Mouse (Mus musculus) retina, embryonic 14.5 days (tissue): ENCODE data around the gene Sult5a1.
"Not testable (repeated sequence)": the region's sequence is repeated elsewhere in the genome, so short reads cannot be mapped to it uniquely, and the experiment has no call there.

Experiments
- DNase-seq: peaks from one replicate; pipeline ENCODE4 v3.0.0-alpha.2; 2015; ENCODE audit warnings: low spot score

Gene Sult5a1

GRCm38 (mm10) chr8:123135406-123135805 is 22.7 kb downstream of the Sult5a1 start:
- DNase-seq, result peak; percentile 63

GRCm38 (mm10) chr8:123134149-123134713 is 23.9 kb downstream of the Sult5a1 start:
- no peak for DNase-seq

- no peak for DNase-seq
Measured at GRCm38 (mm10) chr8:123132953-123133352, 25.2 kb downstream of the Sult5a1 start.

- DNase-seq, result no peak
Measured at GRCm38 (mm10) chr8:123131041-123131440, 27.1 kb downstream of the Sult5a1 start.

DNA sequence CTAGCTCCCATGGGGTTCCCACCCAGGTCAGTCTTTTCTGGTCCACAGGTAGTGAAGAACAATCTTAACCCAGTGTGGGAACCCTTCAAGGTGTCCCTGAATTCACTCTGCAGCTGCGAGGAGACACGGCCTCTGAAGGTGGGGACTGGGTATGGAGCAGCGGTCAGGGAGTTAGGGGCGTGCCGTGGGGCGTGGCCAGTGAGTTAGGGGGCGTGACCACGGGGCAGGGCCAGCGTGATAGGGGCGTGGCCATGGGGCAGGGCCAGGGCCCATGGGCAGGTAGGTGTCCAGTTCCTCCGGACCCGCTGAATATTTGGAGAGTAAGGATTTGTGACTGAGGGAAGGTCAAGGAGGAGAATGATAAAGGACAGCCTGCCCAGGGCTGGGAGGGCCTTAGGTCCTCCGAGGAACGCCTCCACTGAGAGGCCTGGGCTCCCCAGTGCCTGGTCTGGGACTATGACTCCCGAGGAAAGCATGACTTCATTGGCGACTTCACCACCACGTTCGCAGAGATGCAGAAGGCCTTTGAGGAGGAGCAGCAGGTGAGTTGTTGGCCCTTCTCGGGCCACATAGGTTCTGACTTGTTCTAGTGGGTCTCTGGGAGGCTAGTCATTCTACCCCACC is 31.8 kb downstream of the Sult5a1 start:
- peak; percentile 68 for DNase-seq

GRCm38 (mm10) chr8:123122670-123123069 is 35.4 kb downstream of the Sult5a1 start:
- DNase-seq, result no peak

DNA sequence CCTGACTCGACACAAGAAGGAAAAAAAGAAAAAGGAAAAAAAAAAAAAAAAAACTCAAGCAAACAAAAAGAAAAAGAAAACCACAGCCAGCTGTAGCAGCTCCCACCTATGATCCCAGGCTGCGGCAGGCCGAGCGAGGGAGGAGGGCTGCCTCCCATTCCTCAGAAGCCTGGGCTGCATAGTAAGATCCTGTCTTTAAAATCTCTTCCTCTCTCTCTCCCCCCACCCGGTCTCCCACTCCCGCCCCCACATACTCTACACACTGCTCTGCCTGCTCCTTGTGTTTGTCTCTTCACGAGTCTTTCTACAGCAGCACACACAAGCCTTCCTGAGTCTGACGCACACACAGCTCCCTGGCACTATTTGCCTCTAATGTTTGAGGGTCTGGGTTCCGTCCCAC is 36.1 kb downstream of the Sult5a1 start:
- DNase-seq, result no peak

- no peak for DNase-seq
Measured at GRCm38 (mm10) chr8:123117744-123118143, 40.4 kb downstream of the Sult5a1 start.

DNA sequence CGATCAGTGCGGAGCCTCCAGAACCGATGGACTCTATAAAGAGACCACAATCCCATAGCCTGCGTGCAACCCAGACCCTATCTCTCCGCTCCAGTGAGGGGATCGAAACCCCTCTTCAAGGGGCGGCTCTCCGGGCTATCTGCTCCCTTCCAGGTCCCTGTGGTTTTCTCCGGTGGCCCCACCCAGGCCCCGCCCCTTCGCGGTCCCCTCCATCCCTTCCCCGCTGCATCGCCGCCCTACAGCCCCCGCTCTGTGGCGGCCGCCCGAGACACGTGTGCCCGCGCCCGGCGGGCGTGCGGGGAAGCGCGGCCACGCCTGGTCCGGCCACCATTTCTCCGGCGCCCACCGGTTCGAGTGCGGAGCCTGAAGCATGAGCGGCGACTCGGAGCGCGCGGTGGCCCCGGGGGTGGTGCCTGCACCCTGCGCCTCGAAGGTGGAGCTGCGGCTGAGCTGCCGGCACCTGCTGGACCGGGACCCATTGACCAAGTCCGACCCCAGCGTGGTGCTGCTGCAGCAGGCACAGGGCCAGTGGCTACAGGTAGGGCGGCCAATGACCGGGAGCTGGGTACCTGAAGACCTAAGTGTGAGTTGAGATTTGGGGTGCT is 40.9 kb downstream of the Sult5a1 start, which contains the start of gene Cpne7:
Gene Cpne7 (plus strand): TSS at position 248 of the 605 bp plus-strand sequence.
- peak; percentile 34 for DNase-seq

- no peak for DNase-seq
Measured at GRCm38 (mm10) chr8:123114644-123115043, 43.5 kb downstream of the Sult5a1 start.

DNA sequence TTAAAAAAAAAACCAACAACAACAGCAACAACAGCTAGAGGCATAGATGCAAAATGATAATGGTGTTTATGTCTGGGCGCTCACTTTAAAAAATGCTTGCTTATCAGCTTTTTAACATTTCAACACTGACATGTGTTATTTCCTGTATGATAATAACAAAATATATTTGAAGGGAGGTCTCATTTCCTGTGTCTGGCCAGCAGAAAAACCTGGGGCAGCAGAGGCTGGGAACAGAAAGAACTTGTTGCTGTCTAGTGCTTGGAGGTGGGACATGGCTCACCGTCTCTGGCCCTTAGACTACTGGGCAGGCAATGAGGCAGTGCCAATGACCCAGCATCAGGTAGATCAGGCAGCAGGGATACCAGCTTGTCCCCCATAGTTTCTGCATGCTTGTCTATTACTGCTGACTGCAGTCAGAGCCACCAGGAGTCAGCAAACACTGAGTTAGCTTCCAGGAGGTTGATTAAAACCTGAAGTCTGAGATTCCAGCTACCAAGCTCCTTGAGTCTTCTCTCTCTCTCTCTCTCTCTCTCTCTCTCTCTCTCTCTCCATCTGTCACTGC is 44.1 kb downstream of the Sult5a1 start:
- DNase-seq, result no peak

DNA sequence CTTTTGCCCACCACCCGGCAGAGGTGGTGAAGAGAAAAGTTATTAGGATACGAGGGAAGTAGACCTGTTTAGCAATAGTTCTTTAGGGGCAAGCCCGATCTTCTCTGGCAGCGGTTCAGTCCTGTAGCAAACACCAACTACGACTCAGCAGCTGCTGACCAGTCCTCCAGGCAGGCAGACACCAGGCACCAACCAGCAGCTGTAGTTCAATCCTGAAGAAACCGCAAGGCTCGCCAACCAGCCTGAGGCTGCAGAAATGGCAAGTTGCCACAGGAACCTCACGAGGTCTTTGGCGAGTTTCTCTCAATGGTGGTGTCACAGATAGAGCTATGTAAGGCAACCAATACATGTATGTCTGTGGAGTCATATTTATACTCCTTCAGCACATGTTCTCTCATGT is 45.2 kb downstream of the Sult5a1 start:
- DNase-seq, result no peak

DNA sequence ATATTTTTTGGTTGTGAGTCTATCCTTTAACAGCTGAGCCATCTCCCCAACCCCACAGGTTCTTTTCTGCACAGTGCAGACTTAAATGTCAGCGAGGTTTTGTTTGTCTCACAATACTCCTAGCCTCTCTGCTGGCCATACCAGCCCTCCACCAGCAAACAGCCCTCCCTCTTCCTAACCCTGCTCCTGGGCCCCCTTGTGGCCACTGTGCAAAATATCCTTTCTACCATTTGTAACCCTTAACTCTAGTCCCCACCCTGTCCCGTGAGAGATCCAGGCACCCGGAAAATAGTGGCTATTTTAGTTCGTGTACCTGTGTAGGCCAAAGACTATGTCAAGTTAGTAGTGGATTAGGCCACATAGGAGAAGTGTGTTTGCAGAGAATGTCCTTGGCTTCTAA is 47.5 kb downstream of the Sult5a1 start:
- DNase-seq, result peak; percentile 81

DNA sequence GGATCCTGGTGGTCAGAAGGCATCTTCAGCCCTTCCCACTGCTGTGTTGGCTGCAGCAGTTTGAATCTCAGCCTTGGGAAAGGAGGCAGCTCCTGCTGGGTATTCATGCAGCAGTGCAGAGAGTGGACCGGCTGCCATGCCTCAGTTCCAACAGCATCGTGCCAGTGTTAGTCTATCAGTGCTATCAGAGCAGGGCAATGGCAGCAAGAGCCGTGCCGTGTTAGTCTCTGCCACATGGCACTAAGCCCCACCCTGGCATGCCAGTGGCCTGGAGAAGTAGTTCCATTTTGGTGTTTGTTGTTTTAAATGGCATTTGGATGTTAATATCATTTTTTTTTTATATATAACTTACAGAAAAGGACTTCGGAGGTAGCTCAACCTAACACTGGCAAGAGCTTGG is 49.2 kb downstream of the Sult5a1 start:
- no peak for DNase-seq

DNA sequence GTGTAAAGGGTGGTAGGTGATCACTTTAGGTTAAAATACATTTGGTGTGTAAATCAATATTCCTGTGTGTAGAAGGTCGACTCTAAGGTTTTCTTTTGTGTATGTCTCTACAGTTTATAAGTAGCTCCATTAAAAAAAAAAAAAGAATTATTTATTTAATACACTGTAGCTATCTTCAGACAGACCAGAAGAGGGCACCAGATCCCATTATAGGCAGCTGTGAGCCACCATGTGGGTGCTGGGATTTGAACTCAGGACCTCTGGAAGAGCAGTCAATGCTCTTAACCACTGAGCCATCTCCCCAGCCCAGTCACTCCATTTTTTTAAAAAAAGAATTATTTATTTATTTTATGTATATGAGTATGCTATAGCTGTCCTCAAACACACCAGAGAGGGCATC is 50.1 kb downstream of the Sult5a1 start:
- no peak for DNase-seq

GRCm38 (mm10) chr8:123106531-123106930 is 51.6 kb downstream of the Sult5a1 start:
- DNase-seq, result peak; percentile 49

DNA sequence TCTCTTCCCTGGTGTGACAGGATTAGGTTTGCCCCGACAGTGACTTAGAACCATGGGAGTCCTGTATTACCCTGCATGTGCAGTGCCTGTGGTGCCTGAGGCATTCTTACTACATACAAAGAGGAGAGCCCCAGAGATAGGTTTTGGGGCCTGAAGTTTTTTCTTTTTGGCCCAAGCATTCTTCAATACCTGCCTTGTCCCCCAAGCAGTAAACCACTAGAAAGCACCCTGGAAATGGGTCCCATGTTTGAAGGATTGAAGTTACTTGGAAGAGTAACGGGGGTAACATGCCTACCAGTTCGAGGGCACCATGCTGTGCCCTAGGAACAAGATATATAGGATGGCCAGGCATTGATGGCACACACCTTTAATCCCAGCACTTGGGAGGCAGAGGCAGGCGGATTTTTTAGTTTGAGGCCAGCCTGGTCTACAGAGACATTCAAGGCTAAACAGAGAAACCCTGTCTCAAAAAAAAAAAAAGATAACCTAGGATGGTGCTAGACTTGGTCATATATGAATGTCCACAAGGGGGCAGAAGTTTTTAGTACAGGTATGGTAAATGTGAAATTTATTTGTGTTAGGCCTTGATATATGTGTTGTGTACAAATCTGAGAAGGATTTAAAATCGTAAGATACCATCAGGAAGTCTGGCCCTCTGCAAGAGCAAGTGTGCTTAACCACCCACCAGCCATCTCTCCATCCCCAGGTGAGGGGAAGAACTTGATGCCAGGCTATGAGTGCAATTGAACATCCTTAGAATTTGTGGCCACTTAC is 52.4 kb downstream of the Sult5a1 start:
- peak; percentile 80 for DNase-seq

DNA sequence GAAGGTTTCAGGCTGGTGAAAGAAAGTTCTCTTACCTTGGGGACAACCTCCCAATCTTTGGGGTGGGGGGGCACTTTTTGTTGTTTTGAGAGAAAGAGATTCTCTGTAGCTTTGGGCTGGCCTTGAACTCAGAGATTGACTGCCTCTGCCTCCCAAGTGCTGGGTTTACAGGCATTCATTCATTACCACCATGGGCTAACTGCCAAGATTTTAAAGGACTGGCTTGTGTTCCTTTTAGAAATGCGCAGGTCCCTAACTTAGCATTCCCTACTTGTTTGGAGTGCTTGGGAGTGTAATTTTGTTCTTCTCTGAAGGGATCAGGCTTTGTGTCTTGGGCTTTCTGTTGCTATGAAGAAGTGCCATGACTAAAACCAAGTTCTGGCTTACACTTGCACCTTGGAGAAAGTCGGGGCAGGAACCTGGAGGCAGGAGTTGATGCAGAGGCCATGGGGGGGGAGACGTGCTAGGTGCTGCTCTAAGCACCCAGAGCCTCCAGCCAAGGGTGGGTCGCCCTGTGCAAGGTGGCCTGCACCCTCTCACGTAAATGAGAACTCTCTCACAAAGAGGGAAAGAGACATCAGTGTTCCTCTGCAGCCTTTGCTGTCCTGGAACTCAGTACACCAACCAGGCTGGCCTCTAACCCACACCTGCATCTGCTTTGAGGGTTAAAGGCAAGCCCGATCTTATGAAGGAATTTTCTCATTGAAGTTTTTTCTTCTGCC is 53.9 kb downstream of the Sult5a1 start:
- DNase-seq, result no peak

DNA sequence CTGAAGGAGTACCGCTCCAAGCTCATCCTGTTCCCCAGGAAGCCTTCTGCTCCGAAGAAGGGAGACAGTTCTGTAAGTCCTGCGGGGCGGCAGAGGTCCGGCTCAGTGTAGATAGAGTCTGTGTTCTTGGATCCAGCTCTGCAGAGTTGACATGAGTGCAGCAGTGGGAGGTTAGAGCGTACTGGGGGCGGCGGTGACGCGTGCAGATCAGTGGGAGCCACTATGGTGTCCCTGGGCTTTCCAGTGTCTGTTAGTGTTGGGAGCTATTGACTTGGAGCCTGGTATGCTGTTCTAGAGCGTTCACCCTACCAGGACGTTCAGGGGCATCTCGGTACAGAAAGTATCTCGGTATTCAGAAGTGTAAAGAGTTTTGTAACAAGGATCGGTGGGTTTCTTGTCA is 54.8 kb downstream of the Sult5a1 start:
- DNase-seq, result no peak

DNA sequence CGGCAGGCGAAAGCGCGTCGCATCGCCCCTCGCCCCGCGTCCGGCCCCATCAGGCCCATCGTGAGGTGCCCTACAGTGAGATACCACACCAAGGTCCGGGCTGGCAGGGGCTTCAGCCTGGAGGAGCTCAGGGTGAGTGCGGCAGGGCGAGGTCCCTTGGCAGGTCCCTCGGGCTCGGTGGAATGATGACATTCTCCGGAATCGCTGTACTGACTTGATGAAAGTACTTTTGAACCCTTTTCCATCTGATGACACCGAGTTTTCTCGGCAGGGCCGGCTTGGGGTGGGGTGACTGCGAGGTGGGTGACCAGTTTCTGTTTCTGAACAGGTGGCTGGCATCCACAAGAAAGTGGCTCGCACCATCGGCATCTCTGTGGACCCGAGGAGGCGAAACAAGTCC is 55.3 kb downstream of the Sult5a1 start:
- DNase-seq, result not testable (repeated sequence)

DNA sequence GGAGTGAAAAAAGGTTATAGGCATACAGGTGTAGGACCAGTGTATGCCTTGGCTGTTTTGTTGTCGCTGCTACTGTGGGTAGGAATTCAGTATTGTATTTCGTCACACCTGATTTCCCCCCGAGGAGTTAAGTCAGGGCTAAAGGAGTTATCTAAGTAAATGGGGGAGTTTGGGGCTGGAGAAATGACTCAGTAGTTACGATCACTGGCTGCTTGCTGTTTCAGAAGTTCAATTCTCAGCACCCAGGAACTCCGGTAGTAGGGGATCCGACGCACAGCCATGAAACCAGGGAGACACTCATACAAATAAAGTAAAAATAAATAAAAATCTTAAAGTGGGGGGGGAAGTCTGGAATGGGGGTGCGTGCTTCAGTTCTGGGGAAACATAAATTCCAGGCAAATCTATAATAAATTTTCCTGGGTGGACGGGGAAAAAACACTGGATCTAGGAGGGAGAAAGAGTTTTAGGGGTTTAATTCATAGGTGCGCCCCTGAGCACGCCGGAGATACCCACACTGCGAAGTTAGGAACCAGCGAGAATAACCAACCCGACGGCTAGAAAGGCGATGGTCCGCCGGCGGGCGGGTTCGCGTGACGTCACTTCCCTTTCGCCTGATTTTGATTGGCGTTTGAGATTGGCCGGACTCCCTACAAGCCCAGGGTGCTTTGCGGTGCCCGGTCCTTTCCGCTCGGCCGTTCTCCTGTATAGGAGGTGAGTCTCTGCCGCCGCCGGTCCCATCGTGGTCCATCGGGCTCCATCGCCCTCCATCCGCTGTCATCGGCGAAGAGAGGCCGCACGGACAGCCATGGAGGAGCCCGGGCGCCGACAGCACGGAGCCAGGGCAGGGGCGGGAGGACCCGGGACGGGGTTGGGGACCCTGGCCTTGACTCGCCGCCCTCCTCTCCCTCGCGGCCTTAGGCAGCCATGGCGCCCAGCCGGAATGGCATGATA is 56.1 kb downstream of the Sult5a1 start, which contains the start of gene Rpl13:
Gene Rpl13 (plus strand): TSS at position 616 of the 951 bp plus-strand sequence.
- peak; percentile 99 for DNase-seq
